In the genomic region with DNA sequence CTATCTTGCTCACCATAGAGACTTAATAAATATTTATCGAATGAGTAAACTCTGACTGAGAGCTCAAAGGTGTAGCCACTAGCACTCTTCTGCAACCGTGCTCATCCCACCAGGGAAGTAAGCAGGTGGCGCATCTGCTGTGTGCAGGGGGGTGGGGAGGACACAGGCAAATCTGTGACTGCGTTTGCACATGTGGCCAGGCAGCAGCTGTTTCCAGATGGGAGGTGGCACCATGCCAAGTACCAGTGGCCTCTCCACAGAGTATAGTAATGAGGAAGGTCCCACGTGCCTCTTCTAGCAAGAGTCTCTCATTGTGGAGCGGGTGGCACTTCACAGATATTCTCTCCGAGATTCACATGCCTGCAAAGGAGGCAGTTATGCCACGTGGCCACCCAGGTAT, we compare ENCODE assay signal across 14 mouse cellular contexts.
DNase-seq lines count a peak whose midpoint lies in the region; ATAC-seq and TF ChIP-seq lines count a peak whose summit lies in the region.
"Had no signal": no experiment of that assay in that cellular context is flagged by ENCODE, and none has a peak within 500 bp of the region (broad histone marks: within the 10 kb centered on the region; RNA-seq: fewer than 3 reads in every experiment).

No protein-coding gene starts in this region.

- no peaks in the 10 kb centered on the region for H3K9me3 ChIP-seq in hindbrain, embryonic 12.5 days (replicated peaks)
- H3K9me3 ChIP-seq in hindbrain, embryonic 11.5 days (ENCODE audit: control insufficient read depth, low read length), result no peaks in the 10 kb centered on the region
- no peaks in the 10 kb centered on the region for H3K9me3 ChIP-seq in neural tube, embryonic 13.5 days
- no peaks in the 10 kb centered on the region for H3K9me3 ChIP-seq in intestine, embryonic 15.5 days
- no peaks in the 10 kb centered on the region for H3K9me3 ChIP-seq in neural tube, embryonic 15.5 days (replicated peaks)
- H3K9me3 ChIP-seq in liver, embryonic 12.5 days (replicated peaks), result no peaks in the 10 kb centered on the region
- H3K9me3 ChIP-seq: midbrain, embryonic 12.5 days had no signal

- no peak overlapping the region for H3K9ac ChIP-seq in hindbrain, embryonic 12.5 days
- no peak overlapping the region for H3K9ac ChIP-seq in hindbrain, embryonic 11.5 days (ENCODE audit: low read depth, low read length)
- no peak overlapping the region for H3K9ac ChIP-seq in neural tube, embryonic 13.5 days
- no peak overlapping the region for H3K9ac ChIP-seq in intestine, embryonic 15.5 days
- no peak overlapping the region for H3K9ac ChIP-seq in neural tube, embryonic 15.5 days (replicated peaks)
- no peak overlapping the region for H3K9ac ChIP-seq in liver, embryonic 12.5 days
- H3K9ac ChIP-seq: midbrain, embryonic 12.5 days had no signal

- peaks cover 8% of the 10 kb centered on the region for H3K4me1 ChIP-seq in hindbrain, embryonic 12.5 days
- peaks cover 7% of the 10 kb centered on the region; the same call in 1 of the 2 replicates for H3K4me1 ChIP-seq in hindbrain, embryonic 11.5 days (replicated peaks; ENCODE audit: control insufficient read depth, insufficient read depth, low read length)
- H3K4me1 ChIP-seq in neural tube, embryonic 13.5 days (replicated peaks), result peaks cover 20% of the 10 kb centered on the region
- H3K4me1 ChIP-seq in intestine, embryonic 15.5 days (replicated peaks), result 0 out of 2 replicates have a peak, but pooled peaks cover 5% of the 10 kb centered on the region
- peaks cover 10% of the 10 kb centered on the region for H3K4me1 ChIP-seq in neural tube, embryonic 15.5 days
- H3K4me1 ChIP-seq in liver, embryonic 12.5 days, result no peaks in the 10 kb centered on the region

- ATAC-seq in hindbrain, embryonic 12.5 days (ENCODE audit: low FRiP score), result peak; percentile 46; the same call in 1 of the 2 replicates
- ATAC-seq in hindbrain, embryonic 11.5 days (ENCODE audit: low FRiP score), result no peak
- ATAC-seq in neural tube, embryonic 13.5 days (ENCODE audit: low read depth), result peak; percentile 83
- ATAC-seq in intestine, embryonic 15.5 days, result 0 out of 2 replicates have a peak, but pooled peaks have one; percentile 17
- peak; percentile 70 for ATAC-seq in neural tube, embryonic 15.5 days (ENCODE audit: low FRiP score)
- ATAC-seq in liver, embryonic 12.5 days, result no peak

- WGBS in hindbrain, embryonic 12.5 days, result 71% methylated on average over 8 of the region's 8 CpGs
- 84% methylated on average over 8 of the region's 8 CpGs for WGBS in hindbrain, embryonic 11.5 days
- 50% methylated on average over 8 of the region's 8 CpGs for WGBS in neural tube, embryonic 13.5 days
- WGBS in intestine, embryonic 15.5 days, result 55% methylated on average over 8 of the region's 8 CpGs
- WGBS in neural tube, embryonic 15.5 days, result 37% methylated on average over 8 of the region's 8 CpGs
- WGBS in liver, embryonic 12.5 days (ENCODE audit: insufficient replicate concordance), result 70% methylated on average over 8 of the region's 8 CpGs

- no peaks in the 10 kb centered on the region for H3K36me3 ChIP-seq in hindbrain, embryonic 12.5 days
- H3K36me3 ChIP-seq in hindbrain, embryonic 11.5 days (ENCODE audit: control insufficient read depth, insufficient read depth, low read length), result no peaks in the 10 kb centered on the region
- H3K36me3 ChIP-seq in neural tube, embryonic 13.5 days, result no peaks in the 10 kb centered on the region
- H3K36me3 ChIP-seq in intestine, embryonic 15.5 days, result no peaks in the 10 kb centered on the region
- no peaks in the 10 kb centered on the region for H3K36me3 ChIP-seq in neural tube, embryonic 15.5 days
- no peaks in the 10 kb centered on the region for H3K36me3 ChIP-seq in liver, embryonic 12.5 days
- H3K36me3 ChIP-seq: midbrain, embryonic 12.5 days had no signal

- no peaks in the 10 kb centered on the region for H3K27me3 ChIP-seq in hindbrain, embryonic 12.5 days
- no peaks in the 10 kb centered on the region for H3K27me3 ChIP-seq in hindbrain, embryonic 11.5 days (ENCODE audit: control insufficient read depth, insufficient read depth, low read length)
- H3K27me3 ChIP-seq in neural tube, embryonic 13.5 days, result peaks cover 3% of the 10 kb centered on the region; the same call in 1 of the 2 replicates
- H3K27me3 ChIP-seq in intestine, embryonic 15.5 days (replicated peaks), result no peaks in the 10 kb centered on the region
- no peaks in the 10 kb centered on the region for H3K27me3 ChIP-seq in neural tube, embryonic 15.5 days (replicated peaks)
- no peaks in the 10 kb centered on the region for H3K27me3 ChIP-seq in liver, embryonic 12.5 days (replicated peaks)

- H3K4me3 ChIP-seq in hindbrain, embryonic 12.5 days, result no peak overlapping the region
- H3K4me3 ChIP-seq in hindbrain, embryonic 11.5 days (ENCODE audit: low read depth, low read length), result no peak overlapping the region
- no peak overlapping the region for H3K4me3 ChIP-seq in neural tube, embryonic 13.5 days
- no peak overlapping the region for H3K4me3 ChIP-seq in intestine, embryonic 15.5 days (replicated peaks)
- no peak overlapping the region for H3K4me3 ChIP-seq in neural tube, embryonic 15.5 days (replicated peaks)
- H3K4me3 ChIP-seq in liver, embryonic 12.5 days, result no peak overlapping the region
- no peak overlapping the region for H3K4me3 ChIP-seq in layer of hippocampus, adult 2 months
- H3K4me3 ChIP-seq: left cerebral cortex, adult 2 months; midbrain, embryonic 12.5 days had no signal

- DNase-seq in hindbrain, embryonic 11.5 days (ENCODE audit: low spot score), result no peak
- DNase-seq in neural tube, embryonic 10.5 days (ENCODE audit: extremely low spot score, low spot score), result no peak
- no peak for DNase-seq in layer of hippocampus, adult 2 months (ENCODE audit: low spot score in 2 of 2)
- DNase-seq: adrenal gland, adult 2 months; cerebellum, adult 2 months; right cerebral cortex, adult 18-20 months had no signal

- no peak for TF ChIP-seq CTCF in layer of hippocampus, adult 2 months (conservative IDR thresholded peaks at IDR 0.05)

- no peak overlapping the region for H3K27ac ChIP-seq in hindbrain, embryonic 12.5 days
- no peak overlapping the region for H3K27ac ChIP-seq in hindbrain, embryonic 11.5 days (ENCODE audit: low read depth, low read length)
- H3K27ac ChIP-seq in neural tube, embryonic 13.5 days (replicated peaks), result no peak overlapping the region
- no peak overlapping the region for H3K27ac ChIP-seq in intestine, embryonic 15.5 days
- no peak overlapping the region for H3K27ac ChIP-seq in neural tube, embryonic 15.5 days (replicated peaks)
- H3K27ac ChIP-seq in liver, embryonic 12.5 days, result no peak overlapping the region
- H3K27ac ChIP-seq in layer of hippocampus, adult 2 months, result no peak overlapping the region
- H3K27ac ChIP-seq: left cerebral cortex, adult 2 months; midbrain, embryonic 12.5 days had no signal

- no peak overlapping the region for H3K4me2 ChIP-seq in hindbrain, embryonic 12.5 days (replicated peaks)
- H3K4me2 ChIP-seq in hindbrain, embryonic 11.5 days (replicated peaks; ENCODE audit: low read depth, low read length), result no peak overlapping the region
- H3K4me2 ChIP-seq in neural tube, embryonic 13.5 days, result no peak overlapping the region
- H3K4me2 ChIP-seq in intestine, embryonic 15.5 days (replicated peaks), result no peak overlapping the region
- H3K4me2 ChIP-seq in neural tube, embryonic 15.5 days, result no peak overlapping the region
- no peak overlapping the region for H3K4me2 ChIP-seq in liver, embryonic 12.5 days
- H3K4me2 ChIP-seq: heart, embryonic 11.5 days; midbrain, embryonic 12.5 days had no signal

Comparison
In these comparisons a context has a peak if more than half of its experiments do, and no peak if none do; other contexts are left out.
1. ATAC-seq: peak in hindbrain, embryonic 12.5 days (single experiment), neural tube, embryonic 13.5 days (single experiment), intestine, embryonic 15.5 days (single experiment) and neural tube, embryonic 15.5 days (single experiment); none in hindbrain, embryonic 11.5 days (single experiment) and liver, embryonic 12.5 days (single experiment).